Mouse (Mus musculus) stomach, postnatal 0 days (tissue): ENCODE results near the gene Ubn2.
"Not testable (repeated sequence)": the region's sequence is repeated elsewhere in the genome, so short reads cannot be mapped to it uniquely, and the experiment has no call there.

ENCODE experiments used
- CTCF ChIP-seq: IDR thresholded peaks from 2 replicates; pipeline ENCODE4 v1.5.1; 2016; ENCODE audit warnings: antibody characterized with exemption, low read depth, mild to moderate bottlenecking, moderate library complexity
- EP300 ChIP-seq: optimal IDR thresholded peaks from 2 replicates; pipeline ENCODE3; 2016; ENCODE audit warnings: antibody characterized with exemption

DNA sequence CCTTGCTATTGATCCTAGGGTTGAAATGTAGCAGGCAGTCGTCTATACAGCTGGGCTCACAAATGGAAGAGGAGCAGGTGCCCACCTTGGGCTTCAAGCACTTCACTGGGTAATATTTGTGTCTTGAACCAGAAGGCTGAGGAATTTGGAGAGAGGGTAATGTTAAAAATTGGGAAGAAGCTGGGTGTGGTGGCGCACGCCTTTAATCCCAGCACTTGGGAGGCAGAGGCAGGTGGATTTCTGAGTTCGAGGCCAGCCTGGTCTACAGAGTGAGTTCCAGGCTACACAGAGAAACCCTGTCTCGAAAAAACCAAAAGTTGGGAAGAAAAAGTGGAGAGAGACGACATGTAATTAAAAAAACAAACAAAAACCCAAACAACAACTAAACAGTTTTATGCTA is 116.1 kb downstream of the Ubn2 start:
- not testable (repeated sequence) for TF ChIP-seq CTCF, EP300
